Mouse (Mus musculus): ENCODE data around the gene 2310034G01Rik.

2310034G01Rik gene

DNA sequence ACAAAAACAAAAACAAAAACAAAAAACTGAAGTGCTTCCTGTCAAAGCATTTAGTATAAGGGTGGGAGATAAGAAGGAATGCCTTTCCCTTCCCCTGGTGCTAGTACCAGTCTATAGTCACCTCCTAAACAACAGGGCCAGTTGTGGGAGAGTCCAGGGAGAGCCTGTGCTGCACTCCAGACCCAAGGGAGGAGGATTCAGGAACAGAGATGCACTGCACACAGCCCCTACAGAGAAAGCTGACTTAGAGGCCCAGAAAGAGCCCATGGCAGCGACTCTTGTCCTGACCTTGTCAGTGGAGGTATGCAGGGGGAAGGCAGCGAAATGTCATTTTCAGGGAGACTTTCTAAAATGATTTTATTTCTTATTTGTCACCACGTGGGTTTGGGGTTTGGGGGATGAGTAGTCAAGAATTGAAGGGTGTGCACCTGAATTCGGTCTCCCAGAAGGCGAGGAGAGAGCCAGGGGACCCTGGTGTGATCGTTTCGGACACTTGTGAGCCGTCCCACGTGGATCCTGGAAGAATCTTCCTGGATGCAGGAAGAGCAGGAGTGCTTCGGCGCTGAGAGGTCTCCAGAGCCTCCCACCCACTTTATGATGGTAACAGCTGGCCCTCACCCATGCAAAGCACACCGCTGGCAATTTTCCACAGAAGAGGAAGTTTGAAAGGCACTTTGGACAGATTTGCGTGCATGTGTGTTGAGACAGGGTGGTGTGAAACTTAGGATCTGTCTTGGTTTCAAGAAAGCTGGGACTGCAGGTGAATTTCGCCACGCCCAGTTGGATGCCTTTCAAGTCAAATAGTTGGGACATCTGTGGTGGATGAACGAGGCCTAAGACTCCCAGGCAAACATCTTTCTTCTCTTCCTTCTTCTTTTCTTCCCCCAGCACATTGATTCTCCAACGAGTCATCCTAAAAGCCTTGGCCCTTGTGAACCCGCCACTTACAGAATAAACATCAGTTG lies 46.6 kb downstream of the 2310034G01Rik start:
- DNase-seq (ENCODE audit: extremely low read depth, insufficient read length, low spot score), result no peak

- DNase-seq (ENCODE audit: extremely low read depth, insufficient read length, low spot score), result no peak
These were observed 47.6 kb downstream of the 2310034G01Rik start for GRCm38 (mm10) chr19:46302551-46302950.

GRCm38 (mm10) chr19:46300294-46301045 lies 49.6 kb downstream of the 2310034G01Rik start:
- DNase-seq (ENCODE audit: extremely low read depth, insufficient read length, low spot score), result no peak

Measured in 3134 (cell line).